Mouse (Mus musculus): ENCODE results near the gene Nudt9. TPM values are rescaled to one million over a fixed set of nuclear protein-coding genes. Genes with fewer than 3 reads are reported as not detected.

Gene Nudt9
- total and polyA plus RNA-seq, 2 experiments from 2014 or later, result 55.3 to 73.8 TPM

DNA sequence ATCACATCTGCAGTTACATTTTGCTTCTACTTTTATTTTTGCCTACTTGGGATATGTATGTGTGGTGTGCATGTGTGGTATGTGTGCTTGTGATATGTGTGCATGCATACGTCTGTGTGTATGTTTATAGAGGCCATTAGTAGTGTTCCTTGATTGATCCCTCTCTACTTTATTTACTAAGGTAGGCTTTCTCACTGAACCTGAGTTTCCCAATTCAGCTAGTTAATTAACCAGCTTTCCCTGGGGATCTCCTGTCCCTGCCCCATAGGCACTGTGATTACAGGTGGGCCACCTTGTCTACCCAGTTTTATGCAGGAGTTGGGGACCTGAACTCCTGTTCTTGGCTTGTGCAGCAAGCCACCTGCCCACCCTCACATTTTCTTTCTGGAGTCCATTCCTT, 9.4 kb upstream of the Nudt9 start:
- Histone ChIP-seq H3K9me3 (ENCODE audit: low read length) (no peaks in the 10 kb centered on the region), H3K36me3 (ENCODE audit: insufficient read depth) (no peaks in the 10 kb centered on the region), H3K27ac (ENCODE audit: low read depth, low read length) (no peak overlapping the region), H3K4me3 (ENCODE audit: low read depth, low read length) (no peak overlapping the region), H3K4me1 (ENCODE audit: insufficient read depth) (no peaks in the 10 kb centered on the region), H3K27me3 (ENCODE audit: insufficient read depth, low read length) (no peaks in the 10 kb centered on the region), H3K4me2 (ENCODE audit: low read depth) (no peak overlapping the region), H3K9ac (no peak overlapping the region)
- DNase-seq (no peak), ATAC-seq (no peak)
- TF ChIP-seq CTCF (IDR thresholded peaks at IDR 0.05; ENCODE audit: low read depth), result no peak
- WGBS, result 85% methylated on average over 1 of the region's 1 CpGs

DNA sequence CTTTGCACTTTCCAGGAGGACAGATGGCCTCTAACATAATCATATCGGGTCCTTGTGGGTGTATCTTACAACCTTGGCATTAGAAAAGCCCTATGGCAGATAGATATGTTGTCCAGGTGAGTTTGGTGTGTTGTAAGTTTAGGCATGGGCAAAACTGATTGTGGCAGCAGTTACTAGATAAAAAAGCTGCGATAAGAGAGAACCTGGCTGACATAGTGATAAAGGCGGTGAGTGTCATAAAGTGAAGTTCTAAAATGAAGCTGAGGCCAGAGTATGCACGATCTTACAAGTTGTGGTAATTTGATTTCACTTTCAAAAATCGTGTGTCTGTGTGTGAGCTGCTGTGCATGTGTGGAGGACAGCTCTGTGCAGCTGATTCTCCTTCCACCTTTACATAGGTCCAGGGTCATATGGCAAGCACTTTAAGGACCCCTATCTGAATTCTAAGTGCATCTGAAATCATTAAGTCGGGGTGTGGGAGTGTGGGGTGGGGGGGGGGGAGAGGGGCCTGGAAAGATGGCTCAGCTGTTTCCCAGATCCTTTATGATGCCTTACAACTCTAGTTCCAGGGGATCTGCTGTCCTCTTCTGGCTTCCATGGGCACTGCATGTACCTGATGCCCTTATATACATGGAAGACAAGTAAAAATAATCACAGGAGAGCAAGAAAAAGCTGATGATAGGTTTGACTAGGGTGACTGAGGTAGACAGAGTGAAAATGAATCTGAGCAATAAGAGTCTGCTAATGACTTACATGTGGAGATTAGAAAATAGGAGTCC, 6.8 kb upstream of the Nudt9 start:
- no peaks in the 10 kb centered on the region for H3K27me3 ChIP-seq (ENCODE audit: insufficient read depth, low read length)
- H3K9ac ChIP-seq, result no peak overlapping the region
- DNase-seq (peak; percentile 41), ATAC-seq (peak; percentile 55)
- no peaks in the 10 kb centered on the region for H3K9me3 ChIP-seq (ENCODE audit: low read length)
- no peak overlapping the region for H3K4me2 ChIP-seq (ENCODE audit: low read depth)
- H3K4me1 ChIP-seq (ENCODE audit: insufficient read depth), result no peaks in the 10 kb centered on the region
- H3K4me3 ChIP-seq (ENCODE audit: low read depth, low read length), result no peak overlapping the region
- peak; percentile 76 for TF ChIP-seq CTCF (IDR thresholded peaks at IDR 0.05; ENCODE audit: low read depth)
- no peaks in the 10 kb centered on the region for H3K36me3 ChIP-seq (ENCODE audit: insufficient read depth)
- H3K27ac ChIP-seq (ENCODE audit: low read depth, low read length), result no peak overlapping the region
- 73% methylated on average over 6 of the region's 6 CpGs for WGBS

GRCm38 (mm10) chr5:104042906-104043305, 3.2 kb upstream of the Nudt9 start:
- 80% methylated on average over 2 of the region's 2 CpGs for WGBS

GRCm38 (mm10) chr5:104043704-104044103, 2.4 kb upstream of the Nudt9 start:
- no peak overlapping the region for H3K4me2 ChIP-seq (ENCODE audit: low read depth)
- H3K36me3 ChIP-seq (ENCODE audit: insufficient read depth), result no peaks in the 10 kb centered on the region
- H3K9ac ChIP-seq, result no peak overlapping the region
- no peak overlapping the region for H3K4me3 ChIP-seq (ENCODE audit: low read depth, low read length)
- WGBS, result 55% methylated on average over 2 of the region's 2 CpGs
- peaks cover 10% of the 10 kb centered on the region for H3K4me1 ChIP-seq (ENCODE audit: insufficient read depth)
- DNase-seq, result no peak
- H3K9me3 ChIP-seq (ENCODE audit: low read length), result no peaks in the 10 kb centered on the region
- no peak for ATAC-seq
- H3K27me3 ChIP-seq (ENCODE audit: insufficient read depth, low read length), result no peaks in the 10 kb centered on the region
- no peak for TF ChIP-seq CTCF (IDR thresholded peaks at IDR 0.05; ENCODE audit: low read depth)
- no peak overlapping the region for H3K27ac ChIP-seq (ENCODE audit: low read depth, low read length)

More at GRCm38 (mm10) chr5:104042906-104043305, 3.2 kb upstream of the Nudt9 start:
- ATAC-seq (no peak), DNase-seq (no peak)
- no peaks in the 10 kb centered on the region for H3K36me3 ChIP-seq (ENCODE audit: insufficient read depth)
- no peaks in the 10 kb centered on the region for H3K9me3 ChIP-seq (ENCODE audit: low read length)
- no peak overlapping the region for H3K4me3 ChIP-seq (ENCODE audit: low read depth, low read length)
- TF ChIP-seq CTCF (IDR thresholded peaks at IDR 0.05; ENCODE audit: low read depth), result no peak
- no peak overlapping the region for H3K4me2 ChIP-seq (ENCODE audit: low read depth)
- H3K4me1 ChIP-seq (ENCODE audit: insufficient read depth), result peaks cover 4% of the 10 kb centered on the region
- H3K27ac ChIP-seq (ENCODE audit: low read depth, low read length), result no peak overlapping the region
- H3K27me3 ChIP-seq (ENCODE audit: insufficient read depth, low read length), result no peaks in the 10 kb centered on the region
- H3K9ac ChIP-seq, result no peak overlapping the region

DNA sequence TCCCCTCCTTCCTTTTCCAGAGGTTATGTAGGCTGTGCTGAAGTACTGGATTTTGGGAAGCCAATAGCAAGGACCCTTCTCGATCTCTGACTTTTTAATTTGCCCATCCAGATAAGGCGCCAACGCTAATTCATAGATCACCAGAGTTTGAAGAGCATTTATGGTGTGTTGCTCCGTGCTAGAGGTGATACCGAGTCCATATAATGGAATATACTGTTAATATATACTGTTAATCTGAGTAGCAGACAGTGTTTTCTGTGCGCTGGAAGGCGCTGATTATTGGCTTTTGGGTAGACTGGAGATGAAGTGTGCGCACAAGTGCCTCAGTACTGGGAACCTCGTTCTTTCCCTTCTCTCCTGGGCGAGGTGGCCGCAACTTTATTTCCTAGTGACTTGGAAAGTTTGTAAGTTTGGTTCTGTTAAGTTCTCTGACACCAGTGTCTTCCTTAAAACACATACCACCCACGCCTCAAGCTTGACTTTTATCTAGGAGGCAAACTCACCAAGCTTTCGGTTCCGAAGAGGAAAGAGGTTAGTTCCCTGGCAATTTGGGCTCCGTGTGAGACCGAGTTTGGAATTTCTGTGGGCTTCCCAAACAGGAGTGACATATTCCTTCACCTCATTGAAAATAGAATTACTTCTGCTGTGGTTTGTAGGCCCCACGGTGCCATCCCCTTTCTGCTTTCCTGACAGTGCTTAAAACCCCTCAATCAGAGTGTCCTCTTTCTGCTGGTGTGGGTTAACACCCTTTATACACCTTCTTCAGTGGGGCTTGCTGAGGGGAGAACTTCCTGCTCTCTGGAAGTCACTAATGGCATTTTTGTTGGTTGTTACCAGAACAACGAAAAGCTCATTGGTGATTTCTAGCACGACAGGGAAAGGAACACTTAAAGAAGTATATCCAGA, 1.3 kb downstream of the Nudt9 start:
- Histone ChIP-seq H3K9me3 (ENCODE audit: low read length) (no peaks in the 10 kb centered on the region), H3K9ac (peak overlapping the region; percentile 80), H3K27me3 (ENCODE audit: insufficient read depth, low read length) (no peaks in the 10 kb centered on the region), H3K36me3 (ENCODE audit: insufficient read depth) (peaks cover 12% of the 10 kb centered on the region; the same call in 1 of the 2 replicates), H3K27ac (ENCODE audit: low read depth, low read length) (peak overlapping the region; percentile 81), H3K4me1 (ENCODE audit: insufficient read depth) (peaks cover 10% of the 10 kb centered on the region), H3K4me2 (ENCODE audit: low read depth) (peak overlapping the region; percentile 69), H3K4me3 (ENCODE audit: low read depth, low read length) (peak overlapping the region; percentile 97)
- ATAC-seq, result no peak; the same call in 1 of the 2 replicates
- WGBS, result 11% methylated on average over 19 of the region's 19 CpGs
- TF ChIP-seq CTCF (IDR thresholded peaks at IDR 0.05; ENCODE audit: low read depth), result no peak
- DNase-seq, result peak; percentile 49

DNA sequence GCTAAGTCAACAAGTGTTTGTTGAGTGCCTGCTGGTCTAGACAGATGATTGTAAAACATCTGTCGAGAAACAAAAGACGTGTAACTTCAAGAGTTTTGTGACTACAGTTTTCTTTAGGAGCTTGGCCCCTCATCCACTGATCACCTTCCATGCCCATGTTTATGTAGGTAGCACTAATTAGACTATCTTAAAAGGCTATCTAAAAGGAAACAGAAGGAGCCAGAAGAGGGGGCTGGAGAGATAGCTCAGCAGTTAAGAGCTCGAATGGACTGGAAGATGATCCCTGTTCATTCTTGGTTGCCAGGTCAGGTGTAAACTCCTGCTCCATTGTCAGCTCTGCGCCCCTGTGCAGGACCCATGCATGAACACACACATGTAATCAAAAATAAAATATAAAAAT, 2.0 kb downstream of the Nudt9 start:
- Histone ChIP-seq H3K4me3 (ENCODE audit: low read depth, low read length) (no peak overlapping the region), H3K9ac (no peak overlapping the region), H3K4me1 (ENCODE audit: insufficient read depth) (peaks cover 10% of the 10 kb centered on the region), H3K4me2 (ENCODE audit: low read depth) (peak overlapping the region; percentile 69; the same call in 1 of the 2 replicates), H3K27ac (ENCODE audit: low read depth, low read length) (no peak overlapping the region), H3K27me3 (ENCODE audit: insufficient read depth, low read length) (no peaks in the 10 kb centered on the region), H3K36me3 (ENCODE audit: insufficient read depth) (peaks cover 12% of the 10 kb centered on the region; the same call in 1 of the 2 replicates), H3K9me3 (ENCODE audit: low read length) (no peaks in the 10 kb centered on the region)
- ATAC-seq, result no peak
- 51% methylated on average over 4 of the region's 4 CpGs for WGBS
- DNase-seq, result no peak
- 0 out of 2 replicates have a peak, but pooled peaks have one; percentile 24 for TF ChIP-seq CTCF (IDR thresholded peaks at IDR 0.05; ENCODE audit: low read depth)
